Mouse (Mus musculus) B cell, adult 67 days (primary cell): Measurements from ENCODE around the gene Tcf15. TPM values are rescaled to one million over a fixed set of nuclear protein-coding genes. Genes with fewer than 3 reads are reported as not detected.

Source experiments
- total RNA-seq, 2 experiments: library from RNA; stranded (reverse); gene quantifications; 4 replicates each; pipeline ENCODE4 v1.2.4; 2023

The Tcf15 gene
- not detected for total RNA-seq

DNA sequence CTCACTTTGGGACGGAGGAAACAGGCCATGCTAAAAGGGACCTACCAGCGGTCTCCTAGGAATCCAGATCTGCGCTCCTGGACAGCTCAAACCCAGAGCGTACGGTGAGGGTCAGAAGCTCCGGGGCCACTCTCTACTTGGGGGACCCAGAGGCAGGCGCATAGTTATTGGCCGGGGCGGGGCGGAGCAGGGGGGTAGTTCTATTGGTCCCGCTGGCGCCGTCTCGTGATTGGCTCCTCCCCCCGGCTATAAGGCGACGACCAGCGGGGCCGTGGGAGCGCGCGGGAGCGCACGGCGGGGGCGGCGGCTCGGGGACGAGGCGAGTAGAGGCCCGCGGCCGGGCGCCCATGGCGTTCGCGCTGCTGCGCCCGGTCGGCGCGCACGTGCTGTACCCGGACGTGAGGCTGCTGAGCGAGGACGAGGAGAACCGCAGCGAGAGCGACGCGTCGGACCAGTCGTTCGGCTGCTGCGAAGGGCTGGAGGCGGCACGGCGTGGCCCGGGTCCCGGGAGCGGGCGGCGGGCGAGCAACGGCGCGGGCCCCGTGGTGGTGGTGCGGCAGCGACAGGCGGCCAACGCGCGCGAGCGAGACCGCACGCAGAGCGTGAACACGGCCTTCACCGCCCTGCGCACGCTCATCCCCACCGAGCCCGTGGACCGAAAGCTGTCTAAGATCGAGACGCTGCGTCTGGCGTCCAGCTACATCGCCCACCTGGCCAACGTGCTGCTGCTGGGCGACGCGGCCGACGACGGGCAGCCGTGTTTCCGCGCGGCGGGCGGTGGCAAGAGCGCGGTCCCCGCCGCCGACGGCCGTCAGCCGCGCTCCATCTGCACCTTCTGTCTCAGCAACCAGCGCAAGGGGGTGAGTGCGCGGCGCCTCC lies at the start of gene Tcf15:
Tcf15 (plus strand) TSS at position 283 of the 879 bp plus-strand sequence.

DNA sequence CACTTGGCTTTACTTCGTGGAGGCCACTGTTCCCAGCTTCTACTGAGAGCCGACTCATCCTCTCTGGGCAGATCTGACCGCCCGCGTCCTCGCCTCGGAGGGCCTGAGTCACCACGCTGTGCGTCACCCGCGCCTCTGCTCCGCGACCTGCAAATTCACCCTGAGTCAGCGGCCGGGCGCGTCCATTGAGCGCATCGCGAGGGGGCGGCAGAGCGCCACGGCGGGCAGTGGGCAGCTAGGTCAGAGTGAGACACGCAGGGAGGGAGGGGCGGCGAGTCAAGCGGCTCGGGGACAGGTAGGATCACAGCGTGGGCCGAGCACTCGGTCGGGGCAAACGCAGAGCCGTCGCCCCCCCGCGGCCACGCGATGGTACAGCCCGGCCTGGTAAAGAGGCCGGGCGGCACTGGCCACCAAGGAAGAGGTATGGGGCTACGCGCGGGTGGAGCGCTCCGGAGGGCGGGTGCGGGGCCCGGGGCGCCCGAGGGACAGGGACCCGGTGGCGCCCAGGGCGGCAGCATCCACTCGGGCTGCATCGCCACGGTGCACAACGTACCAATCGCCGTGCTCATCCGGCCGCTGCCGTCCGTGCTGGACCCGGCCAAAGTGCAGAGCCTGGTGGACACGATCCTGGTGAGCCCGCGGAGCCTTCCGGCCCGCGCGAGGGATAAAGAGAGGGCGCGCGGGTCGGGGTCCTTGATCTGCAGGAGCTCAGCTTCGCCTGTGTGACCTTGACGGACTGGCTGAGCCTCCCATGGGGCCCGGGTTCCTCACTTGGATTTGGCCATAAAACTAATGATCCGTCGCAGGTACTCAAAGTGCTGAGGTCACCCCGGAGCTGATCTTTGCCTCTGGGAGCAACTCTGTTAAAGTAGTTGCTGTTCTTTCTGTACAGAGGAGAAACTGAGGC lies 37.8 kb upstream of the Tcf15 start, which contains the start of gene Srxn1:
Srxn1 (plus strand) TSS at position 199 of the 907 bp plus-strand sequence.

Other genes with a start within 250 kb of the Tcf15 start
- gene Angpt4, start 232.4 kb upstream of the Tcf15 start, total RNA-seq, result not detected
- gene Fam110a, start 163.3 kb upstream of the Tcf15 start, total RNA-seq, result 1 to 10 TPM; 4.6 to 5.8 TPM
- gene Slc52a3, start 147.1 kb upstream of the Tcf15 start, total RNA-seq, result 1 to 10 TPM; 3.1 to 3.4 TPM
- gene Scrt2, start 62.0 kb upstream of the Tcf15 start, total RNA-seq, result not detected
- not detected for gene Srxn1, start 38.0 kb upstream of the Tcf15 start, total RNA-seq
- gene Csnk2a1, start 83.3 kb downstream of the Tcf15 start, total RNA-seq, result 100 to 1,000 TPM; 133 to 140 TPM
- gene Tbc1d20, start 150.3 kb downstream of the Tcf15 start, total RNA-seq, result 10 to 100 TPM; 76.2 to 90.2 TPM
- 100 to 1,000 TPM; 205 to 216 TPM for gene Rbck1, start 189.1 kb downstream of the Tcf15 start, total RNA-seq
- 1 to 10 TPM; 5.7 to 6.1 TPM for gene Trib3, start 200.5 kb downstream of the Tcf15 start, total RNA-seq
- not detected for gene Nrsn2, start 233.1 kb downstream of the Tcf15 start, total RNA-seq